Mouse (Mus musculus): ENCODE results near the gene Cep19. TPM values are rescaled to one million over a fixed set of nuclear protein-coding genes. Genes with fewer than 3 reads are reported as not detected.

The Cep19 gene
- polyA plus RNA-seq, 1 experiment from 2014 or later, result 50.9 TPM

- Histone ChIP-seq H3K4me2 (ENCODE audit: low read depth, low read length) (no peak overlapping the region), H3K27ac (ENCODE audit: low read depth, low read length) (no peak overlapping the region), H3K9ac (replicated peaks; ENCODE audit: low read depth, low read length) (no peak overlapping the region), H3K27me3 (ENCODE audit: control insufficient read depth, insufficient read depth, low read length) (no peaks in the 10 kb centered on the region), H3K9me3 (ENCODE audit: control insufficient read depth, low read length) (no peaks in the 10 kb centered on the region), H3K4me1 (ENCODE audit: control insufficient read depth, insufficient read depth, low read length) (no peaks in the 10 kb centered on the region), H3K4me3 (ENCODE audit: low read depth, low read length) (no peak overlapping the region), H3K36me3 (ENCODE audit: control insufficient read depth, insufficient read depth, low read length) (no peaks in the 10 kb centered on the region)
- no peak for ATAC-seq (ENCODE audit: low read depth)
- WGBS, result 83% methylated on average over 20 of the region's 20 CpGs
Measured at GRCm38 (mm10) chr16:32129449-32130189, 30.0 kb downstream of the Cep19 start.

GRCm38 (mm10) chr16:32130190-32130826 is 30.7 kb downstream of the Cep19 start:
- Histone ChIP-seq H3K4me1 (ENCODE audit: control insufficient read depth, insufficient read depth, low read length) (no peaks in the 10 kb centered on the region), H3K9me3 (ENCODE audit: control insufficient read depth, low read length) (no peaks in the 10 kb centered on the region), H3K27ac (ENCODE audit: low read depth, low read length) (no peak overlapping the region), H3K27me3 (ENCODE audit: control insufficient read depth, insufficient read depth, low read length) (no peaks in the 10 kb centered on the region), H3K4me3 (ENCODE audit: low read depth, low read length) (no peak overlapping the region), H3K36me3 (ENCODE audit: control insufficient read depth, insufficient read depth, low read length) (no peaks in the 10 kb centered on the region), H3K4me2 (ENCODE audit: low read depth, low read length) (no peak overlapping the region), H3K9ac (replicated peaks; ENCODE audit: low read depth, low read length) (no peak overlapping the region)
- ATAC-seq (ENCODE audit: low read depth), result no peak
- 77% methylated on average over 16 of the region's 16 CpGs for WGBS

GRCm38 (mm10) chr16:32133148-32133547 is 33.5 kb downstream of the Cep19 start:
- no peaks in the 10 kb centered on the region for H3K4me1 ChIP-seq (ENCODE audit: control insufficient read depth, insufficient read depth, low read length)
- ATAC-seq (ENCODE audit: low read depth), result no peak

GRCm38 (mm10) chr16:32135842-32136357 is 36.3 kb downstream of the Cep19 start:
- 85% methylated on average over 7 of the region's 7 CpGs for WGBS
- H3K27ac ChIP-seq (ENCODE audit: low read depth, low read length), result no peak overlapping the region
- no peak overlapping the region for H3K4me2 ChIP-seq (ENCODE audit: low read depth, low read length)
- H3K4me3 ChIP-seq (ENCODE audit: low read depth, low read length), result no peak overlapping the region
- H3K4me1 ChIP-seq (ENCODE audit: control insufficient read depth, insufficient read depth, low read length), result no peaks in the 10 kb centered on the region
- no peaks in the 10 kb centered on the region for H3K9me3 ChIP-seq (ENCODE audit: control insufficient read depth, low read length)
- ATAC-seq (ENCODE audit: low read depth), result no peak
- H3K36me3 ChIP-seq (ENCODE audit: control insufficient read depth, insufficient read depth, low read length), result no peaks in the 10 kb centered on the region
- H3K9ac ChIP-seq (replicated peaks; ENCODE audit: low read depth, low read length), result no peak overlapping the region
- no peaks in the 10 kb centered on the region for H3K27me3 ChIP-seq (ENCODE audit: control insufficient read depth, insufficient read depth, low read length)

More at GRCm38 (mm10) chr16:32133148-32133547, 33.5 kb downstream of the Cep19 start:
- Histone ChIP-seq H3K9ac (replicated peaks; ENCODE audit: low read depth, low read length) (no peak overlapping the region), H3K36me3 (ENCODE audit: control insufficient read depth, insufficient read depth, low read length) (no peaks in the 10 kb centered on the region), H3K4me3 (ENCODE audit: low read depth, low read length) (no peak overlapping the region), H3K9me3 (ENCODE audit: control insufficient read depth, low read length) (no peaks in the 10 kb centered on the region), H3K27me3 (ENCODE audit: control insufficient read depth, insufficient read depth, low read length) (no peaks in the 10 kb centered on the region), H3K4me2 (ENCODE audit: low read depth, low read length) (no peak overlapping the region), H3K27ac (ENCODE audit: low read depth, low read length) (no peak overlapping the region)
- WGBS, result 91% methylated on average over 3 of the region's 3 CpGs

- H3K36me3 ChIP-seq (ENCODE audit: control insufficient read depth, insufficient read depth, low read length), result no peaks in the 10 kb centered on the region
- H3K4me1 ChIP-seq (ENCODE audit: control insufficient read depth, insufficient read depth, low read length), result no peaks in the 10 kb centered on the region
- no peak overlapping the region for H3K27ac ChIP-seq (ENCODE audit: low read depth, low read length)
- H3K9me3 ChIP-seq (ENCODE audit: control insufficient read depth, low read length), result no peaks in the 10 kb centered on the region
- WGBS, result 97% methylated on average over 1 of the region's 1 CpGs
- H3K9ac ChIP-seq (replicated peaks; ENCODE audit: low read depth, low read length), result no peak overlapping the region
- H3K27me3 ChIP-seq (ENCODE audit: control insufficient read depth, insufficient read depth, low read length), result no peaks in the 10 kb centered on the region
- no peak overlapping the region for H3K4me3 ChIP-seq (ENCODE audit: low read depth, low read length)
- ATAC-seq (ENCODE audit: low read depth), result no peak
- H3K4me2 ChIP-seq (ENCODE audit: low read depth, low read length), result no peak overlapping the region
Measured at GRCm38 (mm10) chr16:32138954-32139353, 39.4 kb downstream of the Cep19 start.

- Histone ChIP-seq H3K27ac (ENCODE audit: low read depth, low read length) (no peak overlapping the region), H3K36me3 (ENCODE audit: control insufficient read depth, insufficient read depth, low read length) (no peaks in the 10 kb centered on the region), H3K9me3 (ENCODE audit: control insufficient read depth, low read length) (no peaks in the 10 kb centered on the region), H3K27me3 (ENCODE audit: control insufficient read depth, insufficient read depth, low read length) (no peaks in the 10 kb centered on the region), H3K4me3 (ENCODE audit: low read depth, low read length) (no peak overlapping the region), H3K9ac (replicated peaks; ENCODE audit: low read depth, low read length) (no peak overlapping the region), H3K4me1 (ENCODE audit: control insufficient read depth, insufficient read depth, low read length) (no peaks in the 10 kb centered on the region), H3K4me2 (ENCODE audit: low read depth, low read length) (no peak overlapping the region)
- ATAC-seq (ENCODE audit: low read depth), result no peak
- WGBS, result 95% methylated on average over 15 of the region's 15 CpGs
Measured at GRCm38 (mm10) chr16:32143766-32144165, 44.2 kb downstream of the Cep19 start.

DNA sequence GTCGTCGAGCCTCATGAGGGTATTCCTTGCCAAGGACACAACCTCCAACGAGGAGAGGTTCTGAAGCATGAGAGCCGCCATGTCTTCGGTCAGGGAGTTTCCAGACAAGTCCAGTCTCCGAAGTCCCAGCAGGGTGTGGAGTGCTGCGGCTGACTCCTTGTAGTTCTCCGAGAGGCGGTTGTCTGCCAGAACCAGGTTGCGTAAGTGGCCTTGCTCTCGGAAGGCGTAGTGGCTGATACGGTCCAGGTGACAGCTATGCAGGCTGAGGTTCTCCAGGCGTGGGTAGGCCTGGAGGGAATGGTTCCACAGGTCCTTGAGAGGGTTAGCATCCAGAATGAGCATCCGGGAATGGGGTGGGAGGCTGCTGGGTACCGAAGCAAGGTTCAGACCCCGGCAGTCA is 45.0 kb downstream of the Cep19 start:
- 91% methylated on average over 17 of the region's 17 CpGs for WGBS

GRCm38 (mm10) chr16:32147589-32148207 is 48.1 kb downstream of the Cep19 start:
- WGBS, result 69% methylated on average over 10 of the region's 13 CpGs

More for the DNA sequence above, 45.0 kb downstream of the Cep19 start:
- Histone ChIP-seq H3K27me3 (ENCODE audit: control insufficient read depth, insufficient read depth, low read length) (no peaks in the 10 kb centered on the region), H3K36me3 (ENCODE audit: control insufficient read depth, insufficient read depth, low read length) (no peaks in the 10 kb centered on the region), H3K4me3 (ENCODE audit: low read depth, low read length) (no peak overlapping the region), H3K9me3 (ENCODE audit: control insufficient read depth, low read length) (no peaks in the 10 kb centered on the region), H3K27ac (ENCODE audit: low read depth, low read length) (no peak overlapping the region), H3K4me1 (ENCODE audit: control insufficient read depth, insufficient read depth, low read length) (no peaks in the 10 kb centered on the region), H3K9ac (replicated peaks; ENCODE audit: low read depth, low read length) (no peak overlapping the region), H3K4me2 (ENCODE audit: low read depth, low read length) (no peak overlapping the region)
- ATAC-seq (ENCODE audit: low read depth), result no peak

GRCm38 (mm10) chr16:32153976-32154375 is 54.4 kb downstream of the Cep19 start:
- Histone ChIP-seq H3K4me3 (ENCODE audit: low read depth, low read length) (no peak overlapping the region), H3K9ac (replicated peaks; ENCODE audit: low read depth, low read length) (no peak overlapping the region; the same call in 1 of the 2 replicates), H3K9me3 (ENCODE audit: control insufficient read depth, low read length) (no peaks in the 10 kb centered on the region), H3K36me3 (ENCODE audit: control insufficient read depth, insufficient read depth, low read length) (no peaks in the 10 kb centered on the region), H3K4me2 (ENCODE audit: low read depth, low read length) (no peak overlapping the region), H3K27me3 (ENCODE audit: control insufficient read depth, insufficient read depth, low read length) (no peaks in the 10 kb centered on the region), H3K27ac (ENCODE audit: low read depth, low read length) (no peak overlapping the region; the same call in 1 of the 2 replicates), H3K4me1 (ENCODE audit: control insufficient read depth, insufficient read depth, low read length) (no peaks in the 10 kb centered on the region)
- ATAC-seq (ENCODE audit: low read depth), result no peak
- 81% methylated on average over 1 of the region's 1 CpGs for WGBS

More at GRCm38 (mm10) chr16:32147589-32148207, 48.1 kb downstream of the Cep19 start:
- Histone ChIP-seq H3K9ac (replicated peaks; ENCODE audit: low read depth, low read length) (no peak overlapping the region), H3K9me3 (ENCODE audit: control insufficient read depth, low read length) (no peaks in the 10 kb centered on the region), H3K36me3 (ENCODE audit: control insufficient read depth, insufficient read depth, low read length) (no peaks in the 10 kb centered on the region), H3K4me1 (ENCODE audit: control insufficient read depth, insufficient read depth, low read length) (no peaks in the 10 kb centered on the region), H3K4me3 (ENCODE audit: low read depth, low read length) (no peak overlapping the region), H3K27me3 (ENCODE audit: control insufficient read depth, insufficient read depth, low read length) (no peaks in the 10 kb centered on the region), H3K27ac (ENCODE audit: low read depth, low read length) (no peak overlapping the region), H3K4me2 (ENCODE audit: low read depth, low read length) (peak overlapping the region; percentile 27; the same call in 1 of the 2 replicates)
- ATAC-seq (ENCODE audit: low read depth), result peak; percentile 61; the same call in 1 of the 2 replicates

Data from neural tube, embryonic 14.5 days (tissue).